Mouse (Mus musculus) naive thymus-derived CD4-positive, alpha-beta T cell, adult 2 months (primary cell): ENCODE data around the gene Sufu.

Source experiments
- DNase-seq: peaks from one replicate; pipeline ENCODE4 v3.0.0-alpha.2; 2011; ENCODE audit warnings: low read depth

The Sufu gene

DNA sequence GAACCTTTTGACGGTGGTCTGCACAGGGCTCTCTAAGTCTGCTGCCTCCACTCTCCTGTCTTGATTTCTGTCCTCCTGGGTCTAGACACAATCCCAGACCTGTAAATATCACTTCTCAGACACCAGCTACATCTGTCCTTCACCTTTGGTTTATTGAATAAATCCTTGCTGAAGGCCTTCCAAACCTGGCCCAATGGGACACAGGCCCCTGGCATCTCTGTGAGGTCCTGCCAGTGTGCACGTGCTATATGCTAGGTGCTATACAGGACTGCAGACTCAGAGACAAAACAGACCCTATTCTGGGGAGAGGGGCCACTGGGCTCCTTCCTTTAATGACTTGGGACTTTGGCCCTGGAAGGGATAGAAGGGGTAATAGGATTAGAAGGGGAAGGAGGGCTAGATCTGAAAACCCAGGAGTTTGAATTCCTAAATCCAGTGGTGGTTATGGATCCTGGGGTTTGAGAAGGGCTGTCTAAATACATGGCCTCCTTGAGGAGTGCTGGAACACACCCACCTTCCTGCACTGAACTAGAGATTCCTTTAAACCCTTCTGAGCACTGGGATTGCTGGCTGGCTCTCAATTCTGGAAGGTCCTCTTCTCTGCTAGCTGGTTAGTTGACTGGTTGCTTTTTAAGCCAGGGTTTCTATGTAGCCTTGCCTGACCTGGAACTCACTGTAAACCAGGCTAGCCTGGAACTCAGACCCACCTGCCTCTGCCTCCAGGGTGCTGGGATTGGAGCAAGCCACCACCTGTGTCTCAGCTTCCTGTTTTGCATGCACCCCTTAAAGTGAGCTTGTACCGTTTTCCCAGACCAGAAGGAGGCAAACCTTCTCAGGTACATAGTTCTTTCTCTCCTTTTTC is 120.2 kb downstream of the Sufu start:
- peak; percentile 21 for DNase-seq

DNA sequence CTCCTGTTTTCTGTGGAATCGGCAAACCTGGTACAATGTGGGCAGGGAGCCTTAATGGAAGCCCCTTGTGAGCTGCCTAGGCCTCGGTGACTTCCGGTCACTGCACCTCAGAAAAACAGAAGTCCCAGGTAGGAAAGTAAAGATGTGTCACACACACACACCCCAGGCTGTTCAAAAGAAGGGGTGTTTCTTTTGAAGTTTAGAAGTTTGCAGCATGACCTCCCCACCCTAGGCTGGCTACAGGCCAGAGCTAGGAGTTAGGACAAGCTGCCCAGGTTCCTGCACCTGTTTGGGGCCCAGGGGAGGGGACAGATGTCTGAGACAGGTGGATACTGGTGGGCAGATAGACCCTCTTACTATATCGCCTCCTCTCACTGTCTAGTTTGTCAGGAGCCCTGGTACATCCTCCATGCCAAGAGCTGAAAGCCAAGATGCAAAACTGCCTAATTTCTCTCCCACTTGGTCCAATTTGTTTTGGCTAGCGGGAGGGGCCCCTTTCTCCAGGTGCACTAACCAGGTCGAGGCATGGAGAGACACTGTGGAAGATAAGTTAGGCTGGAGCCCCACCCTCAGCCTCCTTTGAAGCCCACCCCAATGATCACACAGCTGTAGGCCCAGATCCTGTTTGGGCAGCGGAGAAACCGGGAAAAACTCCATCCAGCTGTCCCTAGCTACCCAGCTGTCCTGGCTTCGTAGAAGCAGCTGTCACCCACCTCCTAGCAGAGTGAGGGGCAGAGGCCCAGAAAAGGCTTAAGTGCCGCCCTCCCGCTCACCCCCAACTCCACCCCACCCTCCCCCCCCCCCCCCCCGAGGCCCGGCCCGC is 121.0 kb downstream of the Sufu start:
- DNase-seq: no peak

DNA sequence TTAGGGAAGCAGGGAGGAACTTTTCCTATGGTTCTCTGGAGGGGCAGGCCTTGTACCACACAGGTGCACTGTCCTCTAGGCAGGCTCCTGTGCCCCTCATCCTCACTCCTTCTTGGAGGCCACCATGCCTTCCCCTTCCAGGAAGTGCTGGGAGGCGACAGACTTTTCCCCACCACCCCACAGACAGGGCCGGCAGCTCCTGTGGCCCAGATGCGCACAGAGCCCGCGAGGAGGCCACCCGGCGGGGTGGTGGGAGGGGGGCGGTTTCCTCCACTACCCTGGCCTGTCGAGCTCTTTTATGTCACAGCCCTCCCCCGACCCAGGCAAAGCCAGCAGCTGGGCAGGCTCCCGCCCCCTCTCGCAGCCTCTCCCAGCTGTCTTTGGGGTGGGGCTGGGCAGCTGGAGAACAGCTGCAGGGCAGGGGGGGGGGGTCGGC is 121.7 kb downstream of the Sufu start:
- DNase-seq: peak; percentile 57

DNA sequence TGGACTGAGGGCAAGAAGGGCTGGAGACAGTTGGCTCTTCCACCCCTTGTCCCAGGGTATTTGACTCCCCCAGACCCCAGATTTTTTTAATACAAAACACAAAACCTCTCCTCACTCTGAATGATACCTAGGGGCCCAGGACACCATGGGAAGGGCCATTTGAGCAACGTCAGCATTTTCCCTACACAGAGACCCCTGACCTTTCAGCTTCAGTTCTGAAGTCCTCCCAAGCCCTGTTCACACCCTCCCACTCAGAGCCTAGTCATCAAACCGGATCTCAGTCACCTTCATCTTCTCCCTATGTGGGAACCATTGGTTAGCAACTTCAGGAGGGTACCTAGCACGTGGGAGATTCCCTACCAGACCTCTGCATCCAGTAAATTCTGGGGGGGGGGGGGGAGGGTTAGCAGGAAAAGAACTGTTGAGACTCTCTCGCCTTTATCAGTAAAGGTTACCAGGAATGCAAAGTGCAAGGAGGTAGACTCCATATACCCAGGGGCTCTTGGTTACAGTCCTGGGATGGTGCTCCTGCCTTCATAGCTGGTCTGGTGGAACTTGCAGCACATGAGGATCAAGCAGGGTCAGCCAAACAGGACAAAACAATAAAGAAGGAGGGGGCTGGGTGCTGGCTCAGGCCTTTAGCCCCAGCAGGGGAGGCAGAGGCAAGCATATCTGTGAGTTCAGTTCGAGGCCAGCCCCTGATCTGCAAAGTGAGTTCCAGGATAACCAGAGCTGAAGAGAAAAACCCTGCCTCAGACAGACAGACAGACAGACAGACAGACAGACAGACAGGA is 122.3 kb downstream of the Sufu start:
- DNase-seq: no peak

DNA sequence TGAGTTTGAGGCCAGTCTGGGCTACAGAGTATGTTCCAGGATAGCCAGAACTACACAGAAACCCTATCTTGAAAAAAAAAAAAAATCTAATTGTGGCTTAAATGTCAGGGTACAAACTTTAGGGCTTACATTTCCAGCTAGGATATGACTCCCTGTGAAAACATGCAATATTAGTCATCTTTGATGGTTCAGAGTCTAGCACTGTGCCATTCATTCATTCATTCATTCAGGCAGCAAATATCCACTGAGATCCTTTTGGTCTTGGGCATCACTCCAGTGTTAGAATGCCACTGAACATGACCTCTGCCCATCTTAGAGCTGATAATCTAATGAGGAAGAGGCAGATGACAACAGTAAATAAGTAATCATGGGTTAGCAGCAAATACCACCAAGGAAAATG is 125.0 kb downstream of the Sufu start:
- peak; percentile 19 for DNase-seq

DNA sequence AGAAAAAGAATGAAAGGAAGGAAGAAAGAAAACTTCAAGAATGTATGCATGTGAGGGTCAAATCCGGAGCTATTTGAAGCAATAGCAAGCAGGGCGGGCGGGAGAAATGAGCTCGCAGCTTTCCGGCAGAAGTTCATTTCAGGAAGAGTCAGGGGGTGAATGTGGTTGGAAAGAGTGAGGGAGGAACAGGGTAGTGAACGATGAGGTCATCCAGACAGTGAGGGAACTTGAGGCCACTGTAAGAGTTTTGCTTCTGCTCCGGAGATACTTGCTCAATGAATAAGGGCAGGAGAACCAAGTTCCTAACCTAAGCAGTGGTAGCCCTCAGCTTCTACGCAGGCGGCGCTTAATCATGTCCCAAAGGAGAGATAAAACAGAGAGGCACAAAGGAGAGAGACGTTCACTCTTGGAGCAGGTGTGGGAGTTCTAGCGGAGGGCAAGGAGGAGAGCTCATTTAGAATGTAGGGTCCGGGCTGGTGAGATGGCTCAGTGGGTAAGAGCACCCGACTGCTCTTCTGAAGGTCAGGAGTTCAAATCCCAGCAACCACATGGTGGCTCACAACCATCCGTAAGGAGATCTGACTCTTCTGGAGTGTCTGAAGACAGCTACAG is 125.8 kb downstream of the Sufu start:
- DNase-seq: peak; percentile 43

DNA sequence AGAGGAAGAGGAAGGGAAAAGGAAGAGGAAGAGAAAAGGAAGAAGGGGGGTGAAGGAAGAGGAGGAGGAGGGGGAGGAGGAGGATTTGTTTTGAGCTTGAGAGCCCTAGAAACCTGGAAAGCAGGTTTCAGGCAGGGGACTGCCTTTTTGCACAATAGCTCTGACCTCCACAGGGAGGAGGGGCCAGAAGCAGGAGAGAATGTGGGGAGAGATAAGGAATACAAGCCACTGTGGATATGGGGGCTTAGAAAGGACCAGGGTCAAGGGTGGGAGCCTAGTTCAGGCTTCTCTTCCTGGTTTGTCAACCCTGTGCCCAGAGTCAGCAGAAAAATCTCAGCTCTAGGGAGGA is 126.4 kb downstream of the Sufu start:
- no peak for DNase-seq

DNA sequence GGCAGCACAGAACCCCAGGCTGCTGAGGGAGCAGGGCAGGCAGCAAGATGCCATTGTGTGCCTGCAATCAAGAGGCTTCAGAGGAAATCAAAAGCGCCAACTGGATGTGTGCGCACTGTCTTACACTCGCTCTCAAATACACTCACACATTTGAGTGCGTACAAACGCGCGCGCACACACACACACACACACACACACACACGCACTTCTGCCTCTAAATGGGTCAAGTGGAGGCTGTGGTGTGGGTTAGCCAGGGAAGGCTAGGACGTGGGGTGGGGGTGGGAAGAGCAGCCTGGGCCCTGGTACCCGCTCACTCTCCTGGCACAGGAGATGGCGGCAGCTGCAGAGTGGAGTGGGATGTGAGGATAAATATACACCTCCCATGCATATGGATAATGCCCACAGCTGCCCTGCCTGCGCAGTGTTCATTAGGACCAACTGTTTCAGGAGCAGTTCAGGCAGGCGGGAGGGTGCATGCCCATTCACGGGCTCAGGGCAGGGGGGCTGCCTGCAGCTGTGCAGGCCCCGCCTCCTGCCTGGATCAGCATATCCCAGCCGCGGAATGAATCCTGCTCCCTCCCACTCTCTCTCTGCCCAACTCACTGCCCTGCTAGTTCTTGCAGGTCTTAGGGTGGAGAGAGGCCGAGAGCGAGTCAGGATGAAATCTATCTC is 126.9 kb downstream of the Sufu start:
- DNase-seq: peak; percentile 48

DNA sequence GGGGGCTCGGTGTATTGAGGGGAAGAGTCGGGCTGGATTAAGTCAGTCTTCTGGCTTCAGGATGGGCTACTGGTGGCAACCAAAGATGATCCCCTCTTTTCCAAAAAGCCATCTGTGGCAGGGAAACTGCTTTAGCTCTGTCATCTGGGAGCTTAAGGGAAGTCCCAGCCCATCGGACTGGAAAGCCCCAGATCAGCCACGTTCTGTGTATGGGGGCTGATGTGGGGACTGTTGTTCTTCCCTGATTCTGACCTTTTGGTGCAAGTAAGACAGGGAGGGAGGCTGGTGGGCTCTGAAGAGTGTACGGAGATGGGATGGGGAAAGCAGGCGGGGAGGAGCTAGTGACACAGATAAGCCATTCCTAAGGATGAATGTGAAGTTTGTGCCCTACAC is 127.5 kb downstream of the Sufu start:
- peak; percentile 19 for DNase-seq

DNA sequence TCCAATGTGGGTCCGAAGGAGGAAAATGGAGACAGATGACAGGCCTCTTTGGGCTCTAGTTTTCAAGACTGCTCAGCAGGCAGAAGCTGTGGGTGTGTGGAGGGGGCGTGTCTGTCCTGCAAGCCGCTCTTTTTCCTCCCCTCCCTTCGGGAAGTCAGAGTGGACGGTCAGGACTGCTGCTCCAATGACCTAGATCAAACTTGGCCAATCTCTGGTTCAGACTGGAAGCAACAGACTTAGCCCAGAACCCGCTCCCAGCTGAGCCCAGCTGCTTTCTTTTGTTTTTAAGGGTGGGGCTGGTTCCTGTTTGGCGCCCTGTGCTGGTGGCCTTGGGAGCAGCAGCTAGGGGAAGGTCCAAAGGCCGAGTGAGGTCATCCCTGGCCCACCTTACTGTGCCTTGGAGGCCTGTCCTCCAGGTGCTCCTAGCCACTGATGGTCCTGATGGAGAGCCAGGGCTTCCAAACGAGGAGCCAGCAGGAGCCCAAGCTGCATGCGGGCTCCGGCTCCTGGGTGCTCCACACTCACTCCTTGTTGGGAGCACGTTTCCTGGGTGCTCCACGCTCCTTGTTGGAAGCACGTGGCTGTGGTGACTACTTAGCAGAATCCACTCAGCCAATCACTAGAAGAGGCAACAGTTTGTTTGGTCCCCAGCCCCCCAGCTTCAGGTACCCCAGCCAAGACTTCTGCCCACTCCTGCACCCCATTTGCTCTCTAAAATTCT is 128.1 kb downstream of the Sufu start:
- DNase-seq: peak; percentile 28

DNA sequence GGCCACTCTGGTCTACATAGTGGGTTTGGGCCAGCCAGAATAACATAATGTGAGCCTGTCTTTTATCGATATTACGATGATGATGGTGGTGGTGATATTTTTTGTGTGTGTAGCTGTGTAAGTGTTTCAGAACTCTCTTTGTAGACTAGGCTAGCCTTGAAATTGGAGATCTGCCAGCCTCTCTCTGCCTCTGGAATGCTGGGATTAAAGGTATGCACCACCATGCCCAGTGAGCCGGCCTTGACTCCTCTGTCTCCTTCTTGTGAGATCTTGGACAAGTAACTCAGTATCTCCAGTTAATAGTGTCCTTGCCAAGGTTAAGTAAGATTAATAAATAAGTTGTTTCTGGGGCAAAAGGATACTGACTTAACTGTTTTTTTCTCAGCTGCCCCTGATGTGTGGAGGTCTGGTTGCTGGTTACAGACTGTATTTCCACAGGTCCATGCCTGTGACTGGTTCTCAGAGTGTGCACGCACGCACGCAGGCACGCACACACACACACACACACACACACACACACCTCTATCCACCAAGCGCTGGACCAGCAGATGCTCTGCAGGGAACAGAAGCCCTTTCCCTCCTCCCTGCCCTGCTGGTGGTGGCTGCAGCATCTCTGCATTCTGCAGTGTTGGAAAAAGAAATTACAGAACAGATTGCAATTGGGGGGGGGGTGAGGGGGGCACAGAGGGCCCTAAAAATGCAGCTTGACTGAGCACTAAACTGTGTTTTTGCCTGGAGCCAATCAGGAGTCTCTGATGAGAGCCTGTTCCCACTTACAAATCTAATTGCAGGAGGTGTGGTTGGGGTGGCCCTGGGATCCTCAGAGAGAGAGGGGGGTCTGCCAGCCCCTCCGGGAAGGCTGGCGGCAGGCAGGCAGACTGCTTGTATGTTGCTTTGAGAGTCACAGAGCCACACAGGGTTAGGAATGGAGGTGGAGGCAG is 129.3 kb downstream of the Sufu start:
- no peak for DNase-seq

DNA sequence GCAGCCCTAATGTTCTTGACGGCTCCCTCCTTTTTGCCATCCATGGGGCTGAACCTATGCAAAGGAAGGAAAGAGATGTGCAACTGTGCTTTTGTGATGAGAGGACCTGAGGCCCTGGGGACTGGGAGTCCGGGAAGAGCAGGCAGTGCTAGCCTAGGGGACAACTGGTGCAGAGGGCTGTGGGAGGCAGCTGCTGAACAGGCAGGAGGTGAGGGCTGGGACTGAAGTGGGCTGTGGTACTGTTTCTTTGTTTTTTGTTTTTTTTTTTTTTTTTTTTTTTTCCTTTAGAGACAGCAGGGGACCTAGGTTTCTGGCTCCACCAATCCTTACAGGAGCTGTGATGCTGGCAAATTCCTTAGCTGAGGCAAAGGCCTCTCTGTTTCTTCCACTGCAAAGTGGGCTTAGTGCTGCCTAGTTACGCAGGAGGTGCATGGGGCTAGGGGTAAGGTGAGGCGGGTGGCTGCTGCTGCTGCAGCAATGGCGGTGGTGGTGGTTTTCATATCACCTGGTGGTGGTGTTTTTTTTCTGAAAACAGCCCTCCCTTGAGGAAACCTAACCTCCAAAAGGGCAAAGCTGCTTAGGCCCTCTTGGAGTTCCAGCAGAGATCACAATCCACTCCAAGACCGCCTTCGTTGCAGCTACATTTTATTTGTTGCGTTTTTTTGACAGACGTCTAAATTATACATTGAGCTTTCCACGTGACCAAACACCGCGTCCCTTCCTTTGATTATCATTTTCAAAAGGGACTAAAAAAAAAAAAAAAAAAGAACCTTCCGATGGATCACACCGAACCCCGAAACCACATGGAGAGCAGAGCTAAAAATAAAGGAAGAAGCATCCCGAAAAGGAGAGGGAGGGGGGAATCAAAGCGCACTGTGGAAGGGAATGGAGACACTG is 131.2 kb downstream of the Sufu start:
- DNase-seq: peak; percentile 35

DNA sequence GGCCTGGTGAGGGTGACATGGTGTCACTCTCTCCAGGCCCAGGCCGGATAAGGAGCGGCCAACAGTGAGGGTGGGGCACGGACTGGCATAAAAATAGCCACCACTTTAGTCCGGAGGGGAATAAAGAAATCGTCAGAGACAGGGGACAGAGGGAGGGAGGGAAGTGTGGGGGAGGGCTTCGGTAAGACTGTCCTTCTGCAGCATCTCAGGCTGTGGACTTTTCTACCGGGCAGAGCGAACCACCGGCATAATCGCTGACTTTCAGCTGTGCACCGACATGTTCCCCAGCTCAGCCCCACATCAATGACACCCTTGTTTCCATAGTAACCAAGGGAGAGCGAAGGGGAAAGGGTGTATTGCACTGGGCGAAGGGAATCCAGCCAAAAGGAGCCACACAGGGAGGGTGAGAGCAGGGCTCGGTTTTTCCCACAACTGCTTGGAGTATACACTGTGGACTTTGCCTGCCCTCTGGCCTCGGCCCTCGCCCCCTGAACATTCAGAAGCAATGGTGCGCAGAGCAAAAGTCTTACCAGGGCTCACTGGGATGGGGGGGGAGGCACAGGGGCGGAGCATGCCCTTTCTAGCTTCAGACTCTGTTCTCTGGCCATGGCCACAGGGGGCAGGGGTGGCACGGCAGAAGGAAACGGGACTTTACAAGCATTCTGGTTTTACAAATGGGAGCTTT is 132.0 kb downstream of the Sufu start:
- peak; percentile 62 for DNase-seq

DNA sequence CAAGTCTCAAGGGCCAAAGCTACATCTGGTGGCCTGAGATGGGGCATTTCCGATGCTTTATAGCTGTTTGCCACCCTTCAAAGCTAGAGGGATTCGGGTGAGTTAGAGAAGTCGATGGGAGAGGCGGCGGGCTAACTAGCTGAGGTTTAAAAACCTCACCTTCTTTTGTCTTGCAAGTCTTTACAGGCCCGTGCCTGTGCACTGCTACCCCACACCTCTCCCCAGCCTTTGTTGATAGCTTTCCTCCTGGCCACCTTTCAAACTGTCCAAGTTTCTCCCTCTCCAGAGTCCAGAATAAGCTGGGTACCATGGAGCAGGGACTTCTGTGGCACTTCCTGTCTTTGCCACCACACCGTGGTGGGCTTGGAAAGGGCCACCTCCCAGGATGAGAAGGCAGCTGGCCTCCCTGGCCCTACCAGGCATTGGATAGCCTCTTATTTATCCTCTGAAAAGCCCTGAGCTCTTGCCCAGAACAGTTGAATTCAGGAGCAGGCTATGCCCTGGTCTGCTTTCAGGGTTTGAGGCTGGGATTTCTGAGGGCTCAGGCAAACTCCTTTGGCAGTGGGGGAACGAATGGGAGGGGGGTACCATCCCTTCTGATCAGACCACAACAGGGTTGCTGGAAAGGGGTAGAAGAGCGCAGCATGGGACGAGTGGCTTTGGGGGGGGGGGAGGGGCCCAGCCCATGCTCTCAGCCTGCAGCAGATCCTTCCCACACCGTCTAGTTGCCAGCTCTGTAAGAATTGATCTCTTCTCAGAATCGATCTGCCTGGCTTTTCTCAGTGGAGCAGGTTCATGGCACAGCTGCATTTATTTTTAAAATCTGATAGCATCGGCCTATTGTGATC is 133.1 kb downstream of the Sufu start:
- DNase-seq: no peak

DNA sequence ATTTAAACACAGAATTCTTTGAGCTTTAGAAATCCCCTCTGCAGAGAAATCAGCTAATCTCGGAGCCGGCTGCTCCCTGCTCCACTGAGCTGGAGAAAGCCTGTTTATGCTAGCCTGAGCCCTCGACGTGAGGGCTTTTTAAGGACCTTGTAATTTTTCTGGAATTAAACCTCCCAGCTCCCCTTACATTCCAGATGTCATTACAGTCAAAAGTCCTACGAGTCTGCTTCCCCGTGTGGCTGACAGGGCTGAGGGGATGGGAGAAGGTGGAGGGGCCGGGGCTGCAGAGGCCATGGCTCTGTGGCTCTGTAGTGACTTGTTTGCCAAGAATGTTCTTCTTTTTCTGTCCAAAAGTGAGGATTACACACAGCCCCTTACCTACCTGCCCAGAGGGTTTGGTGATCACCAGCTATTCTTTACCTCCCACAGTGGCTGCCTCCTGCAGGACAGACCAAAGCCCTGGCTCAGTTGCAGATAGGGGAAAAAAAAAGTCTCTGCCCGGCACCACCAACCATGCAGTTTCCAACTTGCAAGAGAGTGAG is 133.8 kb downstream of the Sufu start:
- no peak for DNase-seq
